Mouse (Mus musculus): ENCODE results near the gene Ccdc51.

DNA sequence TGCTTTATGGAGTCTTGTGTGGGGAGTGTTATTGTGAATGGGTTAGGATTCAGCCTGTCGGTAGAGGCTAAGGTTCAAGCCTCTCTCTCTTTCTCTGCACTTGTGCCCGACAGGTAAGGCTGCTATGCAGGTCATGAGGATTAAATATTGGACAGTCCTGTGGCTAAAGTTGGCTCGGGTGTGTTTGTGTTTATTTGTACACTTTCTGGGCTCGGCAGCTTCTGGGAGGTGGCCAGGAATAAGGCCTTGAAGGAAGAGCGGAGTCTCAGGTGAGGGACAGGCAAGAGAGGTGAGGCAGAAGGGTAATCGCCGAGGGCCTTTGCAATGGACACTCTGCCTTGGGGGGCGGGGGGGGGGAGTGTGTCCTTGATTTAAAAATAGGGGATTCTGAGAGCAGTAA lies 42.1 kb upstream of the Ccdc51 start:
- no peak for TF ChIP-seq CTCF (IDR thresholded peaks at IDR 0.05; ENCODE audit: low read depth, low read length)
- no peak for TF ChIP-seq POLR2A (IDR thresholded peaks at IDR 0.05; ENCODE audit: extremely low read depth, insufficient read depth, low read length)

All from liver, adult 2 months (tissue).